Mouse (Mus musculus) lung, postnatal 10 days (tissue): ENCODE data around the gene Olfr1153.

ENCODE experiments used
- DNase-seq: peaks from one replicate; pipeline ENCODE4 v3.0.0; 2021

Olfr1153 gene

GRCm38 (mm10) chr2:87894662-87895061, at the start of gene Olfr1153:
Gene Olfr1153 (plus strand): TSS chr2:87894962.
- no peak for DNase-seq

- DNase-seq: no peak
Measured at GRCm38 (mm10) chr2:87855562-87855961, 39.2 kb upstream of the Olfr1153 start, which contains the start of gene Olfr1151. Gene Olfr1151 (plus strand): TSS chr2:87855862.

- DNase-seq: no peak
Measured at GRCm38 (mm10) chr2:87866192-87866591, 28.6 kb upstream of the Olfr1153 start, which contains the start of gene Olfr1152. Gene Olfr1152 (plus strand): TSS chr2:87866492.

DNA sequence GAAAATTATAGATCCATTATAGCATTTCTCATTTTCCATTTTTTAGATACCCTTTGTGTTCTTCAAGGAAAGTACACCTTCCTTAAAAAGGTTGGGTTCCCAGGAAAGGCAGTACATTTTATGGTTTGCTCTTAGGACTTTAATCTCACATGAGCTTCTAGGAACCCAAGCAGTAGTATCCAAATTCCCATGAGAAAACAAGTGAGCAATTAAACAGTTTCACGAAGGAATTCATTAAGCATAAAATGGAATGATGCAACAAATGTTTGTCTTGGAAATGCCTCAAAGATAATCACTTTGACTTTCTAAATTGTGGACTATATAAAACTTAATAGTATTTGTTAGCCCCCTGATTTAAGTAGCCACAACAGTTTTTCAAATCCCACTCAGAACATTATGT, 10.3 kb downstream of the Olfr1153 start, which contains the start of gene Olfr1154:
Olfr1154 (minus strand) TSS at position 101 of the 400 bp plus-strand sequence.
- no peak for DNase-seq

GRCm38 (mm10) chr2:87945037-87945436, 50.3 kb downstream of the Olfr1153 start, which contains the start of gene Olfr1155:
Gene Olfr1155 (minus strand): TSS chr2:87945137.
- no peak for DNase-seq
